Mouse (Mus musculus): ENCODE results near the gene Ranbp3l. TPM values are rescaled to one million over a fixed set of nuclear protein-coding genes. Genes with fewer than 3 reads are reported as not detected.

Ranbp3l gene
- polyA plus RNA-seq, 1 experiment: not detected

DNA sequence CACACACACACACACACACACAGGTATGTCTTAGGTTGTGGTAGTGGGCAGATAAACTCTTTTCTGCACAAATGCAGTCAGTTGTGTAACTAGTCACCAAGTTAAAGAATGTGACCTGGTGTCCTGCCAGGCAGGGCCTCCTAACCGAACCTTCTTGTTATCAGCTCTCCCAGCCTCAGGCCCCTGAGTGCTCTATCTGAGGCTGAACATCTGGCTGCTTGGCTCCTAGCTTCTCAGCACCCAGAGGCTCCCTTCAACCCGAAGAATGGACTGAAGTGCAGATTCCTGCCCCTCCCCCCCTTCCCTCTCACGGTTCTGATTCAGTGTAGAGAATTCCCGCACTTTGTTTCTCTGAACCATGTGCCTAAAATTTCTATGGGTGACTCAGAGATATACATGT is 106.9 kb downstream of the Ranbp3l start:
- no peak overlapping the region for H3K27ac ChIP-seq (ENCODE audit: insufficient read depth, low read length)
- no peak overlapping the region for H3K4me3 ChIP-seq (ENCODE audit: insufficient read depth, low read length)
- TF ChIP-seq CTCF (IDR thresholded peaks at IDR 0.05; ENCODE audit: borderline replicate concordance, insufficient read depth, low read length) (no peak), POLR2A (IDR thresholded peaks at IDR 0.05; ENCODE audit: low read depth, low read length) (no peak)
- peaks cover 6% of the 10 kb centered on the region for H3K4me1 ChIP-seq (ENCODE audit: control insufficient read depth, insufficient read depth, low read length)

DNA sequence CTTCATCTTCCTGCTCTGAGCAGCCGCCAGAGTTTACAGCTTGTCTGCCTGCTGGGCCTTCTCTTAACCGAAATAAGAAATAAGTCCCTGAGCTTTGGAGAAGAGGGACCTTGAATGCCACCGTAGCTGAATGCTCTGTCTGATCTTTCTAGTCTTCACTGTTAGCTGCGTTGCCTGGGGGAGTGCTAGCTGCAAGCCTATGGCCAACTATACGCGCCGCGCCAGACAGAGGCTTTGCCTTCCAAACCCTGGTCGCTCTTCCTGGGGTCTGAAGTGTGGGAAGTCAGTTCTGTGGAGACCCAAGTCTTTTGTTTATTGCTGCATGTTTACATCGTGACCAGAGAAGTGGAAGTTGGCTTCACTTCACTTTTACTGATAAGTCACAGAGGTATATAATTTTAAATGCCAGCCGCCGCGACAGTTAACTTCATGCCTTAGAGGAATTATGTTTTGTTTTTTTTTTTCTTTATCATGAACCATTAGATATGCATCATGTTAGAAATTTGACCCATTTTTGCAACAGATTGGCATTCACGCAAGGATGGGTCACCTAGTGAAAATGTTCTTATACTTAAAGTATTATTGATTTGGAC is 108.0 kb downstream of the Ranbp3l start:
- no peak overlapping the region for H3K4me3 ChIP-seq (ENCODE audit: insufficient read depth, low read length)
- peaks cover 6% of the 10 kb centered on the region for H3K4me1 ChIP-seq (ENCODE audit: control insufficient read depth, insufficient read depth, low read length)
- 0 out of 2 replicates have a peak overlapping the region, but pooled peaks have one; percentile 30 for H3K27ac ChIP-seq (ENCODE audit: insufficient read depth, low read length)
- TF ChIP-seq CTCF (IDR thresholded peaks at IDR 0.05; ENCODE audit: borderline replicate concordance, insufficient read depth, low read length) (no peak), POLR2A (IDR thresholded peaks at IDR 0.05; ENCODE audit: low read depth, low read length) (no peak)

- no peak overlapping the region for H3K27ac ChIP-seq (ENCODE audit: insufficient read depth, low read length)
- no peak for TF ChIP-seq CTCF (IDR thresholded peaks at IDR 0.05; ENCODE audit: borderline replicate concordance, insufficient read depth, low read length)
- no peak for TF ChIP-seq POLR2A (IDR thresholded peaks at IDR 0.05; ENCODE audit: low read depth, low read length)
- peaks cover 6% of the 10 kb centered on the region for H3K4me1 ChIP-seq (ENCODE audit: control insufficient read depth, insufficient read depth, low read length)
- H3K4me3 ChIP-seq (ENCODE audit: insufficient read depth, low read length): no peak overlapping the region
These were observed 110.9 kb downstream of the Ranbp3l start for GRCm38 (mm10) chr15:9078481-9079300.

DNA sequence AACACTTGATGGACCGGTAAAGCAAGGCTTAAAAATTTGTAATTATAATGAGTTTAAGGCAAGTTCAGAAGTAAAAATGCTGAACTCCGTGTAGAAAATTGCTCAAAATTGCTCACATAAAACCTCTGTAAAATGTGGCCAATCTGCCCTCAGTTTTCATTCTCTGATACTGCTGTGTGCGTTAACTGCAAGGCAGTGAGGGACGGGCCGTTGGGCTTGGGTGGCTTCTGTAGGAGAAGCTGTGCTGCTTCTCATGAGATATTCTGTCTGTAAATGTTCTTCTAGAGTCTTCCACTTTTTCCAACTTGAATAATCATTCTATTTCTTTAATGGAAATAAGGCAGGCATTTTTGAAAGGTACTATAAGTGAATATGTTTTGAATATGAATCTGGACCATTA is 111.9 kb downstream of the Ranbp3l start:
- Histone ChIP-seq H3K27ac (ENCODE audit: insufficient read depth, low read length) (no peak overlapping the region), H3K4me1 (ENCODE audit: control insufficient read depth, insufficient read depth, low read length) (peaks cover 4% of the 10 kb centered on the region), H3K4me3 (ENCODE audit: insufficient read depth, low read length) (no peak overlapping the region)
- TF ChIP-seq POLR2A (IDR thresholded peaks at IDR 0.05; ENCODE audit: low read depth, low read length): no peak
- no peak for TF ChIP-seq CTCF (IDR thresholded peaks at IDR 0.05; ENCODE audit: borderline replicate concordance, insufficient read depth, low read length)

- peaks cover 3% of the 10 kb centered on the region; the same call in 1 of the 2 replicates for H3K4me1 ChIP-seq (ENCODE audit: control insufficient read depth, insufficient read depth, low read length)
- no peak overlapping the region for H3K27ac ChIP-seq (ENCODE audit: insufficient read depth, low read length)
- no peak overlapping the region for H3K4me3 ChIP-seq (ENCODE audit: insufficient read depth, low read length)
- TF ChIP-seq POLR2A (IDR thresholded peaks at IDR 0.05; ENCODE audit: low read depth, low read length) (no peak), CTCF (IDR thresholded peaks at IDR 0.05; ENCODE audit: borderline replicate concordance, insufficient read depth, low read length) (no peak)
These were observed 112.5 kb downstream of the Ranbp3l start for GRCm38 (mm10) chr15:9080206-9080605.

- Histone ChIP-seq H3K4me3 (ENCODE audit: insufficient read depth, low read length) (no peak overlapping the region), H3K4me1 (ENCODE audit: control insufficient read depth, insufficient read depth, low read length) (no peaks in the 10 kb centered on the region), H3K27ac (ENCODE audit: insufficient read depth, low read length) (no peak overlapping the region)
- TF ChIP-seq CTCF (IDR thresholded peaks at IDR 0.05; ENCODE audit: borderline replicate concordance, insufficient read depth, low read length) (no peak), POLR2A (IDR thresholded peaks at IDR 0.05; ENCODE audit: low read depth, low read length) (no peak)
These were observed 113.5 kb downstream of the Ranbp3l start for GRCm38 (mm10) chr15:9081294-9081693.

- no peak for TF ChIP-seq CTCF (IDR thresholded peaks at IDR 0.05; ENCODE audit: borderline replicate concordance, insufficient read depth, low read length)
- TF ChIP-seq POLR2A (IDR thresholded peaks at IDR 0.05; ENCODE audit: low read depth, low read length): no peak
- Histone ChIP-seq H3K4me3 (ENCODE audit: insufficient read depth, low read length) (no peak overlapping the region), H3K27ac (ENCODE audit: insufficient read depth, low read length) (no peak overlapping the region), H3K4me1 (ENCODE audit: control insufficient read depth, insufficient read depth, low read length) (0 out of 2 replicates have a peak, but pooled peaks cover 2% of the 10 kb centered on the region)
These were observed 115.0 kb downstream of the Ranbp3l start for GRCm38 (mm10) chr15:9082753-9083152.

DNA sequence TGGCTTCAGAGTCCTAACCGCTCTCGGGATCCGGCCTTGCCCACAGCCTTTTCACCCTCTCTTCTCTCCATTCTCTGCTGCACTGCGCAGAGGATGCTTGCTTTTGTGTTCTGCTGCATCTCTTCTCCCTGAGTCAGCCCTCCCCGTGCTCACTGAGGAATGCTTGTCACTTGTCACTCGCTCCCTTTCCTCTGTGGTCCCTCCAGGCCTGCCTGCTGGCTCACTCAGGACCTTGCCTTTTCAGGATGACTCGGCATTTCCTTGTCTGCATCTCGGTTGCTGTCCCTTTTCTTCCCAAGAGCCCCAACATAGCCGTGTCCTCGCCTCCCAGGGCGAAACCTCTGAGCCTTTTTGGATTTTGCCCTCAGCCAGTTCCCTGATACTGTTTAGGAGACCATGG is 119.1 kb downstream of the Ranbp3l start:
- no peak for TF ChIP-seq CTCF (IDR thresholded peaks at IDR 0.05; ENCODE audit: borderline replicate concordance, insufficient read depth, low read length)
- TF ChIP-seq POLR2A (IDR thresholded peaks at IDR 0.05; ENCODE audit: low read depth, low read length): no peak
- H3K27ac ChIP-seq (ENCODE audit: insufficient read depth, low read length): no peak overlapping the region
- H3K4me3 ChIP-seq (ENCODE audit: insufficient read depth, low read length): no peak overlapping the region
- 0 out of 2 replicates have a peak, but pooled peaks cover 2% of the 10 kb centered on the region for H3K4me1 ChIP-seq (ENCODE audit: control insufficient read depth, insufficient read depth, low read length)

- 0 out of 2 replicates have a peak, but pooled peaks cover 2% of the 10 kb centered on the region for H3K4me1 ChIP-seq (ENCODE audit: control insufficient read depth, insufficient read depth, low read length)
- no peak overlapping the region for H3K27ac ChIP-seq (ENCODE audit: insufficient read depth, low read length)
- TF ChIP-seq CTCF (IDR thresholded peaks at IDR 0.05; ENCODE audit: borderline replicate concordance, insufficient read depth, low read length) (no peak), POLR2A (IDR thresholded peaks at IDR 0.05; ENCODE audit: low read depth, low read length) (no peak)
- H3K4me3 ChIP-seq (ENCODE audit: insufficient read depth, low read length): no peak overlapping the region
These were observed 119.7 kb downstream of the Ranbp3l start for GRCm38 (mm10) chr15:9087421-9087820.
